Mouse (Mus musculus) kidney, adult 2 months (tissue): ENCODE data around the gene Prpf40a.

Experiments
- CTCF ChIP-seq: fragments of 200-500 bp; conservative IDR thresholded peaks from 2 replicates; pipeline ENCODE4 v1.5.1; 2011; ENCODE audit warnings: low read depth, mild to moderate bottlenecking, control low read depth, low read length, moderate library complexity, mixed read lengths; ENCODE audit not compliant: insufficient read depth, insufficient read length
- POLR2A ChIP-seq: fragments of 200-500 bp; IDR thresholded peaks from one replicate; pipeline ENCODE4 v1.6.1; 2011; ENCODE audit warnings: low read depth, low read length, control low read depth

GRCm38 (mm10) chr2:53178966-53179365 lies 12.1 kb downstream of the Prpf40a start:
- TF ChIP-seq CTCF, result no peak
- no peak for TF ChIP-seq POLR2A
